Mouse (Mus musculus) cerebellum, adult 8-10 months (tissue): ENCODE results near the gene Gdf7.

Source experiments
- DNase-seq: peaks from one replicate; pipeline ENCODE4 v3.0.0; 2022

The Gdf7 gene

GRCm38 (mm10) chr12:8301841-8302431 is at the start of gene Gdf7:
Gene Gdf7 (minus strand): TSS chr12:8301954.
- DNase-seq = no peak

GRCm38 (mm10) chr12:8351025-8351903 is 49.5 kb upstream of the Gdf7 start:
- DNase-seq = no peak

GRCm38 (mm10) chr12:8348733-8349513 is 47.2 kb upstream of the Gdf7 start:
- no peak for DNase-seq

GRCm38 (mm10) chr12:8347746-8348462 is 46.1 kb upstream of the Gdf7 start:
- no peak for DNase-seq

GRCm38 (mm10) chr12:8345539-8345938 is 43.8 kb upstream of the Gdf7 start:
- DNase-seq = no peak

- no peak for DNase-seq
These were observed 43.1 kb upstream of the Gdf7 start for GRCm38 (mm10) chr12:8344897-8345296.

GRCm38 (mm10) chr12:8343381-8343780 is 41.6 kb upstream of the Gdf7 start:
- DNase-seq = no peak

GRCm38 (mm10) chr12:8341008-8341407 is 39.3 kb upstream of the Gdf7 start:
- DNase-seq = no peak

- DNase-seq = no peak
These were observed 38.0 kb upstream of the Gdf7 start for GRCm38 (mm10) chr12:8339591-8340319.

GRCm38 (mm10) chr12:8338918-8339317 is 37.2 kb upstream of the Gdf7 start:
- DNase-seq = no peak

- DNase-seq = no peak
These were observed 36.7 kb upstream of the Gdf7 start for GRCm38 (mm10) chr12:8338491-8338890.

- no peak for DNase-seq
These were observed 35.7 kb upstream of the Gdf7 start for GRCm38 (mm10) chr12:8337286-8338060.

GRCm38 (mm10) chr12:8336601-8337285 is 35.0 kb upstream of the Gdf7 start:
- DNase-seq = no peak

- no peak for DNase-seq
These were observed 33.7 kb upstream of the Gdf7 start for GRCm38 (mm10) chr12:8335503-8335902.

GRCm38 (mm10) chr12:8334261-8334660 is 32.5 kb upstream of the Gdf7 start:
- DNase-seq = no peak

- no peak for DNase-seq
These were observed 31.9 kb upstream of the Gdf7 start for GRCm38 (mm10) chr12:8333617-8334016.

GRCm38 (mm10) chr12:8332174-8332542 is 30.4 kb upstream of the Gdf7 start:
- no peak for DNase-seq

GRCm38 (mm10) chr12:8331489-8332173 is 29.9 kb upstream of the Gdf7 start:
- no peak for DNase-seq

GRCm38 (mm10) chr12:8329236-8329635 is 27.5 kb upstream of the Gdf7 start:
- no peak for DNase-seq

- no peak for DNase-seq
These were observed 25.9 kb upstream of the Gdf7 start for GRCm38 (mm10) chr12:8327675-8328053.
